Mouse (Mus musculus): ENCODE data around the gene Rbm17.

GRCm38 (mm10) chr2:11553471-11554400, 50.2 kb downstream of the Rbm17 start, which contains the start of gene Pfkfb3:
- peak; percentile 23; the same call in 1 of the 2 replicates for TF ChIP-seq NRF1 (IDR thresholded peaks at IDR 0.05; ENCODE audit: insufficient read depth, low read depth, low read length, poor library complexity, severe bottlenecking)
- TF ChIP-seq ZC3H11A (IDR thresholded peaks at IDR 0.05; ENCODE audit: low read depth, low read length) = no peak
- no peak for TF ChIP-seq CTCF (IDR thresholded peaks at IDR 0.05 in 2 of 3, conservative IDR thresholded peaks at IDR 0.05 in 1 of 3; ENCODE audit: control insufficient read depth in 1 of 3, insufficient read depth in 1 of 3, low read depth in 2 of 3, low read length in 3 of 3, poor library complexity in 1 of 3, severe bottlenecking in 1 of 3)
- TF ChIP-seq RAD21 (IDR thresholded peaks at IDR 0.05; ENCODE audit: low read depth, low read length) = no peak
- TF ChIP-seq POLR2A (IDR thresholded peaks at IDR 0.05; ENCODE audit: control insufficient read depth in 1 of 2, insufficient read depth in 1 of 2, low read depth in 1 of 2, low read length in 2 of 2, poor library complexity in 1 of 2) = peak; percentile 62 to 71
- no peak for TF ChIP-seq TAL1 (IDR thresholded peaks at IDR 0.05; ENCODE audit: low read length)
- TF ChIP-seq POLR2AphosphoS2 (IDR thresholded peaks at IDR 0.05; ENCODE audit: low read length) = no peak
- TF ChIP-seq USF2 (IDR thresholded peaks at IDR 0.05; ENCODE audit: borderline replicate concordance in 1 of 2, insufficient read depth in 1 of 2, low read depth in 1 of 2, low read length in 2 of 2) = no peak
- no peak for TF ChIP-seq MYB (IDR thresholded peaks at IDR 0.05; ENCODE audit: low read depth, low read length)
- no peak; the same call in 1 of the 2 replicates for TF ChIP-seq RCOR1 (IDR thresholded peaks at IDR 0.05; ENCODE audit: low read depth, low read length)
- TF ChIP-seq NELFE (IDR thresholded peaks at IDR 0.05; ENCODE audit: low read depth, low read length) = peak; percentile 43; the same call in 1 of the 2 replicates

All from MEL (cell line).